Mouse (Mus musculus): ENCODE data around the gene Ptprd.

DNA sequence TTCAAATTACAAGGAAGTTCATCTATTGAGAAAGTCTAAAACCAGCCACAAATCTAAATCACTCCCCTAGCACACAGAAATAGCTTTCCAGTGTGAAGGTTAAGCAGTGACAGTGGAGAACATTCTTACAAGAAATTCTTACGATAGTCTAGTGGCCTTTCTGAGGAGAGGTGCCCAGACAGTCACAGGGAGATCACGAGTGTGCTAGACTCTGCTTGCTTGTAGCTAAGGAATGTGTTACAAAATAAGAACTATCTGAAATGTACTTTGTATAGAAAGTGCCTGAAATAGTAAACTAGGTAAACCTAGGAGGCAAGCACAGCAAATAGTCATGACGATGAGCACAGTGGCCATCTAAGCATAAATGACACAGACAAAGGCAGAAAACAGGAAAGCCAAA, 1054.2 kb downstream of the Ptprd start:
- TF ChIP-seq JUND (IDR thresholded peaks at IDR 0.05; ENCODE audit: low read depth, low read length) (no peak), MXI1 (IDR thresholded peaks at IDR 0.05; ENCODE audit: low read depth, low read length) (no peak), USF1 (IDR thresholded peaks at IDR 0.05; ENCODE audit: low read depth, low read length) (no peak), GABPA (IDR thresholded peaks at IDR 0.05; ENCODE audit: low read depth, low read length) (no peak), CTCF (IDR thresholded peaks at IDR 0.05 in 2 of 3, conservative IDR thresholded peaks at IDR 0.05 in 1 of 3; ENCODE audit: control insufficient read depth in 1 of 3, insufficient read depth in 1 of 3, low read depth in 2 of 3, low read length in 3 of 3, poor library complexity in 1 of 3, severe bottlenecking in 1 of 3) (no peak), TBP (IDR thresholded peaks at IDR 0.05; ENCODE audit: low read depth, low read length) (no peak), USF2 (IDR thresholded peaks at IDR 0.05; ENCODE audit: borderline replicate concordance in 1 of 2, insufficient read depth in 1 of 2, low read depth in 1 of 2, low read length in 2 of 2) (no peak), EP300 (IDR thresholded peaks at IDR 0.05; ENCODE audit: low read depth in 1 of 2, low read length in 2 of 2) (no peak), NRF1 (IDR thresholded peaks at IDR 0.05; ENCODE audit: insufficient read depth, low read depth, low read length, poor library complexity, severe bottlenecking) (no peak), TAL1 (IDR thresholded peaks at IDR 0.05; ENCODE audit: low read length) (no peak), SIN3A (IDR thresholded peaks at IDR 0.05; ENCODE audit: low read length) (no peak), MEF2A (IDR thresholded peaks at IDR 0.05; ENCODE audit: extremely low read depth, insufficient replicate concordance, low read depth, low read length, poor library complexity, severe bottlenecking) (no peak), HCFC1 (IDR thresholded peaks at IDR 0.05; ENCODE audit: low read depth, low read length) (no peak)

All from MEL (cell line).